ENCODE assay signal across 9 mouse cellular contexts in the genomic region with DNA sequence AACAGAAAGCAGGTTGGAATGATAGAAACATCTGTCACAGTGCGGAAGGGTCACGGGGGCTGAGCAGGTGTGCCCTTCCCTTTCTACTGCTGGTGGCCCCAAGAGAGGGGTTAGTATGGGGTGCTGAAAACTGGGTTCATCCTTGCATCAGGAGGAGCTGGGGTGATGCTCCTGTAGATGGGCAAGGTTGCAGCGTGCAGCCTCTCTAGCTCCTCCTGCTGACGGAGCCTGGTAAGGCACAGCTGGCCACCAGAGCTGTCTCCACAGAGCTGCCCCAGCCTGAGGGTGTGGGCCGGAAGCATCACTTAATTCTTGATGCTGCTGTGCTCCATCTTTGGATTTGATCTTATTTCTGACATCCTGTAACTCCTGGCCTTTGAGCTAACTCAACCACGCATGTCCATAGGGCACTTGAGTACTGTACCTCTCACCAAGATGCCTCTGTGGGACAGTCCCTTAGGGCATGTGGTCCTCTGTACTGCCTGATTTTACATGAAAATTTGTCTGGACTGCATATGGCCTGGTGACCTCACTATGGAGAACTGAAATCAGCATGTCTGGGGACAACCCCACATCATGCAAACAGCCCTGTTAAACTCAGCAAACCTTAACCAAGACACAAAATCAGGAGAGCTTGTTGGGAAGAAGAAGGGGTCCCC. TPM values are rescaled to one million over a fixed set of nuclear protein-coding genes. Genes with fewer than 3 reads are reported as not detected.
A peak's percentile ranks its signal among the peaks of the same experiment; 100 is the strongest.
DNase-seq lines count a peak whose midpoint lies in the region; ATAC-seq and TF ChIP-seq lines count a peak whose summit lies in the region.
"Had no signal": no experiment of that assay in that cellular context is flagged by ENCODE, and none has a peak within 500 bp of the region (broad histone marks: within the 10 kb centered on the region; RNA-seq: fewer than 3 reads in every experiment).

No protein-coding gene starts in this region.

- TF ChIP-seq EP300 in heart, adult 2 months (IDR thresholded peaks at IDR 0.05; ENCODE audit: insufficient read depth, low read depth, low read length): 0 out of 2 replicates have a peak, but pooled peaks have one; percentile 35
- TF ChIP-seq EP300 in heart, postnatal 0 days (IDR thresholded peaks at IDR 0.05; ENCODE audit: low read depth): no peak

- intact Hi-C loops in heart, adult 2 months (cut with DNase I): loop anchor here (2.0 kb wide), 1 partner anchor 90 kb away; no protein-coding TSS in a partner anchor

- H3K9ac ChIP-seq in heart, adult 2 months (ENCODE audit: low read depth, low read length): no peak overlapping the region
- H3K9ac ChIP-seq in heart, postnatal 0 days (replicated peaks; ENCODE audit: low read depth, low read length): no peak overlapping the region

- H3K9me3 ChIP-seq in heart, embryonic 10.5 days: no peaks in the 10 kb centered on the region
- no peaks in the 10 kb centered on the region for H3K9me3 ChIP-seq in heart, postnatal 0 days (replicated peaks; ENCODE audit: control insufficient read depth, low read length)

- peak; percentile 56 to 80 for DNase-seq in heart, adult 2 months
- no peak for DNase-seq in heart, embryonic 10.5 days (ENCODE audit: low spot score)
- peak; percentile 83 for DNase-seq in ZHBTc4 (ENCODE audit: low read depth, low spot score)
- peak; percentile 21 for DNase-seq in heart, postnatal 0 days (ENCODE audit: low spot score)
- DNase-seq in layer of hippocampus, postnatal 14 days (ENCODE audit: low spot score in 2 of 2): peak; percentile 53 to 54
- DNase-seq in lung, postnatal 25 days (ENCODE audit: low spot score): peak; percentile 64

- peak; percentile 93 for TF ChIP-seq CTCF in heart, adult 2 months (IDR thresholded peaks at IDR 0.05)
- peak; percentile 84 for TF ChIP-seq CTCF in cortical plate, adult 2 months (IDR thresholded peaks at IDR 0.05; ENCODE audit: extremely low read depth, insufficient read depth, low read length)
- peak; percentile 79 for TF ChIP-seq CTCF in heart, postnatal 0 days (IDR thresholded peaks at IDR 0.05; ENCODE audit: low read depth)
- peak; percentile 87 for TF ChIP-seq CTCF in small intestine, adult 2 months (IDR thresholded peaks at IDR 0.05; ENCODE audit: extremely low read depth, insufficient read length, insufficient replicate concordance, low read depth, low read length)

- no peak for TF ChIP-seq POLR2A in heart, adult 2 months (IDR thresholded peaks at IDR 0.05; ENCODE audit: insufficient read depth, low read depth, low read length)
- no peak for TF ChIP-seq POLR2A in cortical plate, adult 2 months (IDR thresholded peaks at IDR 0.05; ENCODE audit: extremely low read depth, insufficient read depth, low read length)
- TF ChIP-seq POLR2A in small intestine, adult 2 months (IDR thresholded peaks at IDR 0.05; ENCODE audit: low read depth, low read length): no peak

- no peak overlapping the region for H3K27ac ChIP-seq in heart, adult 2 months
- H3K27ac ChIP-seq in heart, embryonic 10.5 days: no peak overlapping the region
- H3K27ac ChIP-seq in cortical plate, adult 2 months (ENCODE audit: insufficient read depth, low read length): no peak overlapping the region
- H3K27ac ChIP-seq in heart, postnatal 0 days (ENCODE audit: low read depth): no peak overlapping the region
- no peak overlapping the region for H3K27ac ChIP-seq in small intestine, adult 2 months (ENCODE audit: insufficient read depth, low read depth, low read length)

- H3K79me2 ChIP-seq in heart, adult 2 months (replicated peaks; ENCODE audit: control insufficient read depth, insufficient read depth, low read length): no peaks in the 10 kb centered on the region

- no peaks in the 10 kb centered on the region for H3K36me3 ChIP-seq in heart, adult 2 months (ENCODE audit: control insufficient read depth, insufficient read depth, low read length)
- H3K36me3 ChIP-seq in heart, embryonic 10.5 days: peaks cover 78% of the 10 kb centered on the region
- H3K36me3 ChIP-seq in heart, postnatal 0 days (replicated peaks; ENCODE audit: control insufficient read depth, insufficient read depth, low read length): peaks cover 63% of the 10 kb centered on the region
- H3K36me3 ChIP-seq in small intestine, adult 2 months (ENCODE audit: control insufficient read depth, insufficient read depth, low read length): peaks cover 22% of the 10 kb centered on the region

- no peak overlapping the region for H3K4me3 ChIP-seq in heart, adult 2 months
- H3K4me3 ChIP-seq in heart, embryonic 10.5 days: no peak overlapping the region
- no peak overlapping the region for H3K4me3 ChIP-seq in cortical plate, adult 2 months (ENCODE audit: insufficient read depth, low read length)
- no peak overlapping the region for H3K4me3 ChIP-seq in heart, postnatal 0 days (ENCODE audit: low read depth, low read length)
- no peak overlapping the region for H3K4me3 ChIP-seq in small intestine, adult 2 months (ENCODE audit: low read depth, low read length)

- no peak overlapping the region for H3K4me2 ChIP-seq in heart, postnatal 0 days (ENCODE audit: low read depth, low read length)

- WGBS in heart, adult 2 months: 62% methylated on average over 6 of the region's 6 CpGs
- 58% methylated on average over 6 of the region's 6 CpGs for WGBS in heart, embryonic 10.5 days
- WGBS in heart, postnatal 0 days: 59% methylated on average over 6 of the region's 6 CpGs
- WGBS in small intestine, adult 2 months: 58% methylated on average over 6 of the region's 6 CpGs

- no peaks in the 10 kb centered on the region for H3K4me1 ChIP-seq in heart, adult 2 months (ENCODE audit: control insufficient read depth, insufficient read depth, low read length)
- no peaks in the 10 kb centered on the region for H3K4me1 ChIP-seq in heart, embryonic 10.5 days
- H3K4me1 ChIP-seq in cortical plate, adult 2 months (ENCODE audit: control insufficient read depth, insufficient read depth, low read length): no peaks in the 10 kb centered on the region; the same call in 1 of the 2 replicates
- no peaks in the 10 kb centered on the region for H3K4me1 ChIP-seq in heart, postnatal 0 days (ENCODE audit: control insufficient read depth, insufficient read depth)
- H3K4me1 ChIP-seq in small intestine, adult 2 months (ENCODE audit: control insufficient read depth, insufficient read depth, insufficient read length, low read length): no peaks in the 10 kb centered on the region

- no peaks in the 10 kb centered on the region for H3K27me3 ChIP-seq in heart, adult 2 months (ENCODE audit: control insufficient read depth, insufficient read depth, low read length)
- H3K27me3 ChIP-seq in heart, embryonic 10.5 days (ENCODE audit: insufficient read depth, poor library complexity, severe bottlenecking): no peaks in the 10 kb centered on the region
- H3K27me3 ChIP-seq in heart, postnatal 0 days (ENCODE audit: control insufficient read depth, insufficient read depth, low read length): no peaks in the 10 kb centered on the region
- no peaks in the 10 kb centered on the region for H3K27me3 ChIP-seq in small intestine, adult 2 months (ENCODE audit: control insufficient read depth, insufficient read depth, low read length)

- ATAC-seq in heart, postnatal 0 days (ENCODE audit: insufficient read depth, low read depth): peak; percentile 57; the same call in 1 of the 2 replicates

RNA-seq across cellular contexts. Expression of gene Xrcc1, which starts 18.6 kb away (rescaled TPM):
- 10 to 100 TPM; 25.0 to 25.6 TPM for total RNA-seq in heart, adult 2 months (2021)
- 21.8 and 25.5 TPM in 2 replicates for polyA plus RNA-seq in heart, adult 2 months (2012; rRNA removed)
- 103 and 106 TPM in 2 replicates for polyA plus RNA-seq in heart, embryonic 10.5 days (2016; fragmentation: Nextera tagmentation; extraction: Ambion mirVana)
- polyA plus RNA-seq in cortical plate, adult 2 months (2012; rRNA removed): 41.6 and 46.2 TPM in 2 replicates
- total RNA-seq in heart, postnatal 0 days (2014; rRNA removed; ENCODE audit: low replicate concordance): 30.3 and 46.1 TPM in 2 replicates
- polyA plus RNA-seq in heart, postnatal 0 days (2015; fragmentation: Nextera tagmentation; extraction: Ambion mirVana): 30.7 and 31.1 TPM in 2 replicates
- 10 to 100 TPM; 41.0 to 46.8 TPM for total RNA-seq in layer of hippocampus, postnatal 14 days (2021)
- 12.3 and 24.7 TPM in 2 replicates for polyA plus RNA-seq in small intestine, adult 2 months (2012; rRNA removed)

RNA-seq across cellular contexts. Expression of gene Pinlyp, which starts 18.8 kb away (rescaled TPM):
- not detected for total RNA-seq in heart, adult 2 months (2021)
- polyA plus RNA-seq in heart, adult 2 months (2012; rRNA removed): not detected in 2 replicates
- 0.21 TPM in 1 of 2 replicates, not detected in the other for polyA plus RNA-seq in heart, embryonic 10.5 days (2016; fragmentation: Nextera tagmentation; extraction: Ambion mirVana)
- 0.33 TPM in 1 of 2 replicates, not detected in the other for polyA plus RNA-seq in cortical plate, adult 2 months (2012; rRNA removed)
- not detected in 2 replicates for total RNA-seq in heart, postnatal 0 days (2014; rRNA removed; ENCODE audit: low replicate concordance)
- not detected in 2 replicates for polyA plus RNA-seq in heart, postnatal 0 days (2015; fragmentation: Nextera tagmentation; extraction: Ambion mirVana)
- not detected for total RNA-seq in layer of hippocampus, postnatal 14 days (2021)
- polyA plus RNA-seq in small intestine, adult 2 months (2012; rRNA removed): 0.13 TPM in 1 of 2 replicates, not detected in the other
- total RNA-seq: left cerebral cortex, adult 8-10 months had no signal

RNA-seq across cellular contexts. Expression of gene Ethe1, which starts 22.6 kb away (rescaled TPM):
- 10 to 100 TPM; 53.2 to 65.2 TPM for total RNA-seq in heart, adult 2 months (2021)
- 50.4 and 57.3 TPM in 2 replicates for polyA plus RNA-seq in heart, adult 2 months (2012; rRNA removed)
- 20.0 and 20.7 TPM in 2 replicates for polyA plus RNA-seq in heart, embryonic 10.5 days (2016; fragmentation: Nextera tagmentation; extraction: Ambion mirVana)
- polyA plus RNA-seq in cortical plate, adult 2 months (2012; rRNA removed): 18.4 and 19.4 TPM in 2 replicates
- total RNA-seq in heart, postnatal 0 days (2014; rRNA removed; ENCODE audit: low replicate concordance): 21.2 and 42.2 TPM in 2 replicates
- polyA plus RNA-seq in heart, postnatal 0 days (2015; fragmentation: Nextera tagmentation; extraction: Ambion mirVana): 21.5 and 23.1 TPM in 2 replicates
- total RNA-seq in layer of hippocampus, postnatal 14 days (2021): 1 to 10 TPM; 8.2 to 8.6 TPM
- 44.2 and 47.3 TPM in 2 replicates for polyA plus RNA-seq in small intestine, adult 2 months (2012; rRNA removed)

RNA-seq across cellular contexts. Expression of gene Zfp575, which starts 22.7 kb away (rescaled TPM):
- under 1 TPM in 1 of 2 experiments, not detected in 1; 0.07 TPM for total RNA-seq in heart, adult 2 months (2021)
- 0.08 TPM in 1 of 2 replicates, not detected in the other for polyA plus RNA-seq in heart, adult 2 months (2012; rRNA removed)
- 0.60 and 1.3 TPM in 2 replicates for polyA plus RNA-seq in heart, embryonic 10.5 days (2016; fragmentation: Nextera tagmentation; extraction: Ambion mirVana)
- polyA plus RNA-seq in cortical plate, adult 2 months (2012; rRNA removed): 7.3 and 7.4 TPM in 2 replicates
- 0.04 TPM in 1 of 2 replicates, not detected in the other for total RNA-seq in heart, postnatal 0 days (2014; rRNA removed; ENCODE audit: low replicate concordance)
- polyA plus RNA-seq in heart, postnatal 0 days (2015; fragmentation: Nextera tagmentation; extraction: Ambion mirVana): 0.58 and 0.67 TPM in 2 replicates
- 1 to 10 TPM; 5.8 to 6.3 TPM for total RNA-seq in layer of hippocampus, postnatal 14 days (2021)
- 0.62 and 0.79 TPM in 2 replicates for polyA plus RNA-seq in small intestine, adult 2 months (2012; rRNA removed)

RNA-seq across cellular contexts. Expression of gene Irgq, which starts 34.2 kb away (rescaled TPM):
- total RNA-seq in heart, adult 2 months (2021): 10 to 100 TPM; 16.1 to 17.4 TPM
- polyA plus RNA-seq in heart, adult 2 months (2012; rRNA removed): 12.9 and 20.7 TPM in 2 replicates
- 5.3 and 5.7 TPM in 2 replicates for polyA plus RNA-seq in heart, embryonic 10.5 days (2016; fragmentation: Nextera tagmentation; extraction: Ambion mirVana)
- 52.9 and 53.9 TPM in 2 replicates for polyA plus RNA-seq in cortical plate, adult 2 months (2012; rRNA removed)
- 22.1 and 24.5 TPM in 2 replicates for total RNA-seq in heart, postnatal 0 days (2014; rRNA removed; ENCODE audit: low replicate concordance)
- polyA plus RNA-seq in heart, postnatal 0 days (2015; fragmentation: Nextera tagmentation; extraction: Ambion mirVana): 4.5 and 4.8 TPM in 2 replicates
- total RNA-seq in layer of hippocampus, postnatal 14 days (2021): 10 to 100 TPM; 87.5 to 89.7 TPM
- 8.5 and 12.3 TPM in 2 replicates for polyA plus RNA-seq in small intestine, adult 2 months (2012; rRNA removed)
